Mouse (Mus musculus) embryonic fibroblast, embryonic 13.5 days (primary cell): ENCODE results near the gene Efcab12. TPM values are rescaled to one million over a fixed set of nuclear protein-coding genes. Genes with fewer than 3 reads are reported as not detected.
"Not testable (repeated sequence)": the region's sequence is repeated elsewhere in the genome, so short reads cannot be mapped to it uniquely, and the experiment has no call there.

ENCODE experiments used
- H3K27ac ChIP-seq: 2 replicates; pipeline ENCODE4 v1.5.1; 2012; ENCODE audit warnings: low read length, control low read depth, inconsistent platforms; ENCODE audit not compliant: insufficient read depth
- H3K4me1 ChIP-seq: 2 replicates; pipeline ENCODE4 v1.6.1; 2011; ENCODE audit warnings: low read length; ENCODE audit not compliant: control insufficient read depth, insufficient read depth
- H3K4me3 ChIP-seq: 2 replicates; pipeline ENCODE4 v1.5.1; 2011; ENCODE audit warnings: mild to moderate bottlenecking, control low read depth, low read length; ENCODE audit not compliant: insufficient read depth
- CTCF ChIP-seq: IDR thresholded peaks from 2 replicates; pipeline ENCODE4 v1.5.1; 2011; ENCODE audit warnings: mild to moderate bottlenecking, control low read depth, low read length, moderate library complexity, borderline replicate concordance; ENCODE audit not compliant: insufficient read depth
- POLR2A ChIP-seq: IDR thresholded peaks from 2 replicates; pipeline ENCODE4 v1.6.1; 2011; ENCODE audit warnings: low read depth, mild to moderate bottlenecking, control low read depth, low read length, moderate library complexity
- polyA plus RNA-seq: library from polyadenylated mRNA; stranded (reverse); fragments of >200 nt; gene quantifications from 2 replicates; pipeline ENCODE4 v1.2.4, GENCODE M21; 2011; ENCODE audit warnings: low read depth; ENCODE audit not compliant: missing spikeins, insufficient read length

Efcab12 gene
- polyA plus RNA-seq, 1 experiment, result 0.19 TPM

- Histone ChIP-seq H3K27ac (no peak overlapping the region), H3K4me1 (no peaks in the 10 kb centered on the region), H3K4me3 (no peak overlapping the region)
- peak; percentile 40; the same call in 1 of the 2 replicates for TF ChIP-seq CTCF
- no peak for TF ChIP-seq POLR2A
Observed at GRCm38 (mm10) chr6:115846640-115847411, 8.6 kb upstream of the Efcab12 start.

- Histone ChIP-seq H3K27ac (no peak overlapping the region), H3K4me1 (no peaks in the 10 kb centered on the region), H3K4me3 (no peak overlapping the region)
- TF ChIP-seq CTCF, result no peak
- TF ChIP-seq POLR2A, result no peak
Observed at GRCm38 (mm10) chr6:115845006-115845405, 6.8 kb upstream of the Efcab12 start.

- Histone ChIP-seq H3K4me1 (no peaks in the 10 kb centered on the region), H3K27ac (no peak overlapping the region), H3K4me3 (no peak overlapping the region)
- TF ChIP-seq CTCF (no peak), POLR2A (no peak)
Observed at GRCm38 (mm10) chr6:115838745-115839144, 533 bp upstream of the Efcab12 start.

GRCm38 (mm10) chr6:115833861-115834260 is 4.4 kb downstream of the Efcab12 start:
- no peak overlapping the region for H3K4me3 ChIP-seq
- no peak for TF ChIP-seq CTCF
- TF ChIP-seq POLR2A, result no peak
- no peak overlapping the region for H3K27ac ChIP-seq
- H3K4me1 ChIP-seq, result no peaks in the 10 kb centered on the region

GRCm38 (mm10) chr6:115832152-115832850 is 5.9 kb downstream of the Efcab12 start:
- Histone ChIP-seq H3K4me1 (no peaks in the 10 kb centered on the region), H3K27ac (no peak overlapping the region), H3K4me3 (no peak overlapping the region)
- TF ChIP-seq CTCF, result no peak
- TF ChIP-seq POLR2A, result no peak

- Histone ChIP-seq H3K4me1 (no peaks in the 10 kb centered on the region), H3K4me3 (no peak overlapping the region), H3K27ac (no peak overlapping the region)
- TF ChIP-seq POLR2A (no peak), CTCF (no peak)
Observed at GRCm38 (mm10) chr6:115830779-115831601, 7.2 kb downstream of the Efcab12 start.

GRCm38 (mm10) chr6:115823850-115824464 is 14.3 kb downstream of the Efcab12 start:
- peak; percentile 40; the same call in 1 of the 2 replicates for TF ChIP-seq CTCF
- H3K27ac ChIP-seq, H3K4me3 ChIP-seq, H3K4me1 ChIP-seq: not testable (repeated sequence)

- no peaks in the 10 kb centered on the region for H3K4me1 ChIP-seq
- no peak for TF ChIP-seq POLR2A
- no peak for TF ChIP-seq CTCF
- no peak overlapping the region for H3K4me3 ChIP-seq
- H3K27ac ChIP-seq, result no peak overlapping the region
Observed at GRCm38 (mm10) chr6:115821216-115821993, 16.8 kb downstream of the Efcab12 start.

- H3K4me1 ChIP-seq, result no peaks in the 10 kb centered on the region
Observed at GRCm38 (mm10) chr6:115818129-115818528, 20.1 kb downstream of the Efcab12 start.

More at GRCm38 (mm10) chr6:115818129-115818528, 20.1 kb downstream of the Efcab12 start:
- Histone ChIP-seq H3K4me3 (no peak overlapping the region), H3K27ac (no peak overlapping the region)
- TF ChIP-seq CTCF, result no peak
